Mouse (Mus musculus) MEL (cell line): ENCODE measurements around the gene Rarb. TPM values are rescaled to one million over a fixed set of nuclear protein-coding genes. Genes with fewer than 3 reads are reported as not detected.

ENCODE experiments used
- DNase-seq: peaks from one replicate; pipeline ENCODE4 v3.0.0; 2011; ENCODE audit warnings: low read depth, low spot score
- H3K27ac ChIP-seq: 2 replicates; pipeline ENCODE4 v1.5.1; 2012; ENCODE audit warnings: low read depth, mild to moderate bottlenecking, control low read depth, low read length, moderate library complexity; ENCODE audit not compliant: control insufficient read depth
- H3K27me3 ChIP-seq, 2 experiments: fragments of 150-350 bp in 1 of 2; sonication (generic) in 1 of 2; 2 replicates each; pipeline ENCODE4 v1.6.1; 2012; ENCODE audit warnings: low read length in 2 of 2, mild to moderate bottlenecking in 2 of 2, improper control_type of control experiment in 1 of 2, moderate library complexity in 1 of 2; ENCODE audit not compliant: insufficient read depth in 2 of 2, control insufficient read depth in 1 of 2
- H3K36me3 ChIP-seq, 2 experiments: 2 replicates each; pipeline ENCODE4 v1.6.1; 2012 to 2014; ENCODE audit warnings: low read length in 2 of 2, improper control_type of control experiment in 1 of 2, inconsistent platforms in 1 of 2, mild to moderate bottlenecking in 1 of 2; ENCODE audit not compliant: insufficient read depth in 2 of 2, control insufficient read depth in 1 of 2
- H3K4me1 ChIP-seq, 2 experiments: fragments of 150-350 bp in 1 of 2; sonication (generic) in 1 of 2; 2 replicates each; pipeline ENCODE4 v1.6.1; 2012; ENCODE audit warnings: low read length in 2 of 2, improper control_type of control experiment in 1 of 2, mild to moderate bottlenecking in 1 of 2; ENCODE audit not compliant: insufficient read depth in 2 of 2, control insufficient read depth in 1 of 2
- H3K4me3 ChIP-seq, 2 experiments: fragments of 150-350 bp in 1 of 2; sonication (generic) in 1 of 2; 2 replicates each; pipeline ENCODE4 v1.5.1; 2012; ENCODE audit warnings: low read depth in 2 of 2, low read length in 2 of 2, mild to moderate bottlenecking in 2 of 2, moderate library complexity in 2 of 2, control low read depth in 1 of 2, improper control_type of control experiment in 1 of 2; ENCODE audit not compliant: control insufficient read depth in 1 of 2, insufficient read depth in 1 of 2
- H3K79me2 ChIP-seq: 2 replicates; pipeline ENCODE4 v1.6.1; 2012; ENCODE audit warnings: mild to moderate bottlenecking, low read length, moderate library complexity; ENCODE audit not compliant: control insufficient read depth, poor library complexity, insufficient read depth
- H3K9ac ChIP-seq: 2 replicates; pipeline ENCODE4 v1.6.1; 2012; ENCODE audit warnings: low read depth, mild to moderate bottlenecking, control low read depth, low read length, moderate library complexity; ENCODE audit not compliant: control insufficient read depth, poor library complexity, severe bottlenecking
- H3K9me3 ChIP-seq: fragments of 150-350 bp; sonication (generic); replicated peaks from 2 replicates; pipeline ENCODE4 v1.6.1; 2012; ENCODE audit warnings: mild to moderate bottlenecking, low read length, improper control_type of control experiment, moderate library complexity; ENCODE audit not compliant: insufficient read depth
- CHD1 ChIP-seq: IDR thresholded peaks from 2 replicates; pipeline ENCODE4 v1.6.1; 2012; ENCODE audit warnings: low read depth, mild to moderate bottlenecking, inconsistent platforms, low read length, improper control_type of control experiment
- CHD2 ChIP-seq: IDR thresholded peaks from 2 replicates; pipeline ENCODE4 v1.6.1; 2011; ENCODE audit warnings: low read length, improper control_type of control experiment
- CTCF ChIP-seq, 3 experiments: IDR thresholded peaks in 2 of 3; conservative IDR thresholded peaks in 1 of 3; 2 replicates each; pipeline ENCODE4 v1.5.1; 2011 to 2012; ENCODE audit warnings: low read length in 3 of 3, low read depth in 2 of 3, mild to moderate bottlenecking in 2 of 3, improper control_type of control experiment in 1 of 3, inconsistent platforms in 1 of 3, mixed read lengths in 1 of 3, moderate library complexity in 1 of 3; ENCODE audit not compliant: control insufficient read depth in 1 of 3, insufficient read depth in 1 of 3, poor library complexity in 1 of 3, severe bottlenecking in 1 of 3
- E2F4 ChIP-seq: IDR thresholded peaks from 2 replicates; pipeline ENCODE4 v1.6.1; 2011; ENCODE audit warnings: low read depth, low read length, improper control_type of control experiment, borderline replicate concordance
- ELF1 ChIP-seq: IDR thresholded peaks from 2 replicates; pipeline ENCODE4 v1.6.1; 2014; ENCODE audit warnings: low read depth, mild to moderate bottlenecking, inconsistent platforms, low read length, improper control_type of control experiment, moderate library complexity
- EP300 ChIP-seq, 2 experiments: IDR thresholded peaks; 2 replicates each; pipeline ENCODE4 v1.6.1; 2011; ENCODE audit warnings: improper control_type of control experiment in 2 of 2, low read length in 2 of 2, low read depth in 1 of 2, mild to moderate bottlenecking in 1 of 2
- ETS1 ChIP-seq: IDR thresholded peaks from 2 replicates; pipeline ENCODE4 v1.6.1; 2012; ENCODE audit warnings: low read depth, mild to moderate bottlenecking, inconsistent platforms, low read length, improper control_type of control experiment, moderate library complexity
- GATA1 ChIP-seq: IDR thresholded peaks from 2 replicates; pipeline ENCODE4 v1.6.1; 2011; ENCODE audit warnings: low read depth, low read length, improper control_type of control experiment
- HCFC1 ChIP-seq: IDR thresholded peaks from 2 replicates; pipeline ENCODE4 v1.6.1; 2012; ENCODE audit warnings: low read depth, mild to moderate bottlenecking, inconsistent platforms, low read length, improper control_type of control experiment, moderate library complexity
- JUND ChIP-seq: IDR thresholded peaks from 2 replicates; pipeline ENCODE4 v1.6.1; 2011; ENCODE audit warnings: low read depth, mild to moderate bottlenecking, improper control_type of control experiment, low read length
- MAFK ChIP-seq: IDR thresholded peaks from 2 replicates; pipeline ENCODE4 v1.6.1; 2011; ENCODE audit warnings: low read depth, mild to moderate bottlenecking, low read length, improper control_type of control experiment, borderline replicate concordance
- MAX ChIP-seq: IDR thresholded peaks from 2 replicates; pipeline ENCODE4 v1.6.1; 2011; ENCODE audit warnings: low read length, improper control_type of control experiment
- MAZ ChIP-seq: IDR thresholded peaks from 2 replicates; pipeline ENCODE4 v1.6.1; 2012; ENCODE audit warnings: low read depth, mild to moderate bottlenecking, inconsistent platforms, low read length, improper control_type of control experiment
- MEF2A ChIP-seq: IDR thresholded peaks from 2 replicates; pipeline ENCODE4 v1.6.1; 2014; ENCODE audit warnings: low read depth, mild to moderate bottlenecking, inconsistent platforms, low read length, improper control_type of control experiment; ENCODE audit not compliant: poor library complexity, insufficient replicate concordance, severe bottlenecking; ENCODE audit errors: extremely low read depth
- MYC ChIP-seq: IDR thresholded peaks from 2 replicates; pipeline ENCODE4 v1.6.1; 2011; ENCODE audit warnings: low read depth, mild to moderate bottlenecking, low read length, improper control_type of control experiment, moderate library complexity
- NRF1 ChIP-seq: IDR thresholded peaks from 2 replicates; pipeline ENCODE4 v1.6.1; 2014; ENCODE audit warnings: low read depth, mild to moderate bottlenecking, inconsistent platforms, low read length, improper control_type of control experiment, moderate library complexity; ENCODE audit not compliant: poor library complexity, insufficient read depth, severe bottlenecking
- POLR2A ChIP-seq, 2 experiments: IDR thresholded peaks; 2 replicates each; pipeline ENCODE4 v1.6.1; 2011 to 2012; ENCODE audit warnings: low read length in 2 of 2, mild to moderate bottlenecking in 2 of 2, control low read depth in 1 of 2, improper control_type of control experiment in 1 of 2, low read depth in 1 of 2, moderate library complexity in 1 of 2; ENCODE audit not compliant: control insufficient read depth in 1 of 2, insufficient read depth in 1 of 2, poor library complexity in 1 of 2
- POLR2AphosphoS2 ChIP-seq: IDR thresholded peaks from 2 replicates; pipeline ENCODE4 v1.6.1; 2011; ENCODE audit warnings: low read length, improper control_type of control experiment
- RAD21 ChIP-seq: IDR thresholded peaks from 2 replicates; pipeline ENCODE4 v1.6.1; 2011; ENCODE audit warnings: mild to moderate bottlenecking, low read depth, low read length, improper control_type of control experiment
- RCOR1 ChIP-seq: IDR thresholded peaks from 2 replicates; pipeline ENCODE4 v1.6.1; 2012; ENCODE audit warnings: low read depth, mild to moderate bottlenecking, inconsistent platforms, low read length, improper control_type of control experiment
- SIN3A ChIP-seq: IDR thresholded peaks from 2 replicates; pipeline ENCODE4 v1.6.1; 2012; ENCODE audit warnings: low read length, improper control_type of control experiment, inconsistent platforms
- TAL1 ChIP-seq: IDR thresholded peaks from 2 replicates; pipeline ENCODE4 v1.6.1; 2012; ENCODE audit warnings: mild to moderate bottlenecking, inconsistent platforms, low read length, moderate library complexity, mixed read lengths
- TCF12 ChIP-seq: IDR thresholded peaks from 2 replicates; pipeline ENCODE4 v1.6.1; 2014; ENCODE audit warnings: low read depth, mild to moderate bottlenecking, inconsistent platforms, low read length, improper control_type of control experiment, moderate library complexity
- USF1 ChIP-seq: IDR thresholded peaks from 2 replicates; pipeline ENCODE4 v1.6.1; 2014; ENCODE audit warnings: low read depth, mild to moderate bottlenecking, inconsistent platforms, low read length, improper control_type of control experiment, moderate library complexity
- ZKSCAN1 ChIP-seq: IDR thresholded peaks from 2 replicates; pipeline ENCODE4 v1.6.1; 2012; ENCODE audit warnings: low read depth, mild to moderate bottlenecking, inconsistent platforms, low read length, improper control_type of control experiment, moderate library complexity
- ZNF384 ChIP-seq: IDR thresholded peaks from 2 replicates; pipeline ENCODE4 v1.6.1; 2012; ENCODE audit warnings: low read depth, mild to moderate bottlenecking, inconsistent platforms, low read length, improper control_type of control experiment
- polyA plus RNA-seq, 2 experiments: library from polyadenylated mRNA; stranded (reverse) in 1 of 2; unstranded in 1 of 2; fragments of >175 nt in 1 of 2; fragments of >200 nt in 1 of 2; gene quantifications; 2 replicates each; pipeline versions ENCODE4 v1.2.1 to v1.2.4; 2012; ENCODE audit warnings: low replicate concordance in 2 of 2, low read depth in 1 of 2; ENCODE audit not compliant: insufficient read length in 2 of 2, insufficient read depth in 1 of 2, missing spikeins in 1 of 2
- total RNA-seq: library from RNA; depleted of rRNA; stranded (reverse); fragments of 300-350 nt; gene quantifications from 2 replicates; pipeline ENCODE4 v1.2.3, GENCODE M21; 2012

Gene Rarb
- total and polyA plus RNA-seq, 3 experiments, result not detected

- TF ChIP-seq SIN3A, result no peak
- no peak for TF ChIP-seq TCF12
- TF ChIP-seq CTCF (IDR thresholded peaks at IDR 0.05 in 2 of 3, conservative IDR thresholded peaks at IDR 0.05 in 1 of 3; ENCODE audit: control insufficient read depth in 1 of 3, insufficient read depth in 1 of 3, low read depth in 2 of 3, low read length in 3 of 3, poor library complexity in 1 of 3, severe bottlenecking in 1 of 3), result no peak
Observed at GRCm38 (mm10) chr14:16639153-16639943, 179.6 kb downstream of the Rarb start (continued).

GRCm38 (mm10) chr14:16613975-16614374 is 205.0 kb downstream of the Rarb start:
- no peaks in the 10 kb centered on the region for H3K79me2 ChIP-seq
- no peaks in the 10 kb centered on the region for H3K9me3 ChIP-seq
- DNase-seq, result no peak
- TF ChIP-seq MAZ (no peak), MYC (no peak), EP300 (IDR thresholded peaks at IDR 0.05; ENCODE audit: low read depth in 1 of 2, low read length in 2 of 2) (no peak), RCOR1 (no peak), USF1 (no peak), NRF1 (no peak), E2F4 (no peak), RAD21 (no peak), MAFK (no peak), MEF2A (no peak), ELF1 (no peak), ZNF384 (no peak)
- no peak overlapping the region for H3K27ac ChIP-seq
- no peaks in the 10 kb centered on the region for H3K4me1 ChIP-seq
- no peaks in the 10 kb centered on the region for H3K36me3 ChIP-seq
- H3K9ac ChIP-seq, result no peak overlapping the region
- H3K4me3 ChIP-seq, result no peak overlapping the region
- H3K27me3 ChIP-seq, result no peaks in the 10 kb centered on the region

- Histone ChIP-seq H3K36me3 (no peaks in the 10 kb centered on the region), H3K79me2 (no peaks in the 10 kb centered on the region), H3K9me3 (no peaks in the 10 kb centered on the region), H3K4me3 (no peak overlapping the region), H3K4me1 (no peaks in the 10 kb centered on the region), H3K27me3 (no peaks in the 10 kb centered on the region), H3K9ac (no peak overlapping the region), H3K27ac (no peak overlapping the region)
- TF ChIP-seq SIN3A (no peak), CHD2 (no peak), TCF12 (no peak), POLR2AphosphoS2 (no peak), TAL1 (no peak), HCFC1 (no peak), ETS1 (no peak), RAD21 (no peak), POLR2A (IDR thresholded peaks at IDR 0.05; ENCODE audit: control insufficient read depth in 1 of 2, insufficient read depth in 1 of 2, low read depth in 1 of 2, low read length in 2 of 2, poor library complexity in 1 of 2) (no peak), JUND (no peak), EP300 (IDR thresholded peaks at IDR 0.05; ENCODE audit: low read depth in 1 of 2, low read length in 2 of 2) (no peak), GATA1 (no peak), MAX (no peak), RCOR1 (no peak), ELF1 (no peak), ZKSCAN1 (no peak), CHD1 (no peak)
- no peak for DNase-seq
Observed at GRCm38 (mm10) chr14:16605480-16605879, 213.5 kb downstream of the Rarb start.
